Mouse (Mus musculus) CD4-positive, CD25-positive, alpha-beta regulatory T cell, adult 4 months (primary cell): ENCODE results near the gene Ssbp3. TPM values are rescaled to one million over a fixed set of nuclear protein-coding genes. Genes with fewer than 3 reads are reported as not detected.
A peak's percentile ranks its signal among the peaks of the same experiment; 100 is the strongest.

Experiments
- ATAC-seq: one replicate; pipeline ENCODE4 v1.8.0; 2017
- polyA plus RNA-seq, 2 experiments: library from polyadenylated mRNA; unstranded; fragments of 100-300 nt; shearing (Covaris generic); gene quantifications; one replicate each; pipeline ENCODE4 v1.2.1; 2017

Gene Ssbp3
- polyA plus RNA-seq, 2 experiments from 2014 or later = 60.0 to 60.9 TPM

- ATAC-seq = no peak
Observed at GRCm38 (mm10) chr4:107058781-107059180, 148.3 kb downstream of the Ssbp3 start.

GRCm38 (mm10) chr4:107061560-107061959 lies 151.1 kb downstream of the Ssbp3 start:
- no peak for ATAC-seq

GRCm38 (mm10) chr4:107063214-107063613 lies 152.7 kb downstream of the Ssbp3 start:
- no peak for ATAC-seq

- no peak for ATAC-seq
Observed at GRCm38 (mm10) chr4:107064394-107065098, 154.0 kb downstream of the Ssbp3 start.

GRCm38 (mm10) chr4:107066252-107067124 lies 156.0 kb downstream of the Ssbp3 start, which contains the start of the genes Mrpl37 and Cyb5rl:
Gene Mrpl37 (minus strand): TSS chr4:107066868.
Gene Cyb5rl (plus strand): TSS chr4:107066988.
- peak; percentile 100 for ATAC-seq

GRCm38 (mm10) chr4:107067151-107067840 lies 156.8 kb downstream of the Ssbp3 start:
- ATAC-seq = peak; percentile 33

GRCm38 (mm10) chr4:107072343-107072742 lies 161.8 kb downstream of the Ssbp3 start:
- ATAC-seq = no peak

- no peak for ATAC-seq
Observed at GRCm38 (mm10) chr4:107075456-107075855, 165.0 kb downstream of the Ssbp3 start.

- no peak for ATAC-seq
Observed at GRCm38 (mm10) chr4:107078894-107079293, 168.4 kb downstream of the Ssbp3 start.

GRCm38 (mm10) chr4:107079716-107080115 lies 169.2 kb downstream of the Ssbp3 start:
- no peak for ATAC-seq

- no peak for ATAC-seq
Observed at GRCm38 (mm10) chr4:107082185-107082584, 171.7 kb downstream of the Ssbp3 start.

- ATAC-seq = no peak
Observed at GRCm38 (mm10) chr4:107083126-107083525, 172.6 kb downstream of the Ssbp3 start.

GRCm38 (mm10) chr4:107084343-107084742 lies 173.8 kb downstream of the Ssbp3 start:
- ATAC-seq = no peak

- ATAC-seq = no peak
Observed at GRCm38 (mm10) chr4:107084858-107085257, 174.4 kb downstream of the Ssbp3 start.

- ATAC-seq = no peak
Observed at GRCm38 (mm10) chr4:107091696-107092095, 181.2 kb downstream of the Ssbp3 start.

GRCm38 (mm10) chr4:107094484-107095187 lies 184.1 kb downstream of the Ssbp3 start:
- no peak for ATAC-seq

GRCm38 (mm10) chr4:107096043-107096442 lies 185.5 kb downstream of the Ssbp3 start:
- no peak for ATAC-seq

- ATAC-seq = no peak
Observed at GRCm38 (mm10) chr4:107096841-107097373, 186.4 kb downstream of the Ssbp3 start, which contains the start of gene Cdcp2. Gene Cdcp2 (plus strand): TSS chr4:107096891.

GRCm38 (mm10) chr4:107097871-107098270 lies 187.4 kb downstream of the Ssbp3 start:
- ATAC-seq = no peak

- no peak for ATAC-seq
Observed at GRCm38 (mm10) chr4:107098375-107098774, 187.9 kb downstream of the Ssbp3 start.

- ATAC-seq = no peak
Observed at GRCm38 (mm10) chr4:107098791-107099525, 188.5 kb downstream of the Ssbp3 start.
